Mouse (Mus musculus) lung, adult 2 months (tissue): Measurements from ENCODE around the gene Exosc1.

ENCODE experiments used
- CTCF ChIP-seq: fragments of 200-500 bp; IDR thresholded peaks from 2 replicates; pipeline ENCODE4 v1.5.1; 2011; ENCODE audit warnings: mild to moderate bottlenecking, low read length, control low read depth; ENCODE audit not compliant: insufficient read depth
- POLR2A ChIP-seq: fragments of 200-500 bp; IDR thresholded peaks from 2 replicates; pipeline ENCODE4 v1.6.1; 2011; ENCODE audit warnings: low read depth, mild to moderate bottlenecking, control low read depth, low read length, borderline replicate concordance; ENCODE audit errors: extremely low read depth

- TF ChIP-seq CTCF = no peak
- TF ChIP-seq POLR2A = no peak
Measured at GRCm38 (mm10) chr19:41913774-41914591, 19.2 kb downstream of the Exosc1 start.
